Mouse (Mus musculus) spleen, postnatal 4 days (tissue): ENCODE data around the gene Chd6.

Experiments
- DNase-seq, 2 experiments: peaks; one replicate each; pipeline ENCODE4 v3.0.0; 2022; ENCODE audit warnings: low spot score in 2 of 2

The Chd6 gene

DNA sequence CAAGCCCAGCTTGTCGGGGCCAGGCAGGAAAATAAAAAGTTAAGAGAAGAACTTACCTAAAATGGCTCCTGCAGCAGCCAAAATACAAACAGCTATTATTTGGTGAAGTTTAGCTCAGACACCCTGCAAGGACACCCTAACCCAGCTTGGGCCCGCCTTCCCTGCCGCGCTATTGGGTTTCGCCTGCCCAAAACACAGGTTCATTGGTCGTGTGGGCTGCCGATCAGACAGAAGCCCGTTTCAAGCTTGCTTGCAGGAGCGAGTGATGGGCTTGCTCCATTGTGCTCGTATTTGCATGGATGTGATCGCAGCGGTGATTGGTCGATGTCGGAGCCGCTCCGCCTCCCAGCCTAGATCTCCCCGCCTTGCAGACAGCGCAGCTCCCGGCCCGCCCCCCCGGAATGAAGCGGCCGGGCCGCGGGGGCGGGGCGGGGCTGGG is at the start of gene Chd6:
Chd6 (minus strand) TSS at position 143 of the 439 bp plus-strand sequence.
- peak; percentile 96 to 97 for DNase-seq

DNA sequence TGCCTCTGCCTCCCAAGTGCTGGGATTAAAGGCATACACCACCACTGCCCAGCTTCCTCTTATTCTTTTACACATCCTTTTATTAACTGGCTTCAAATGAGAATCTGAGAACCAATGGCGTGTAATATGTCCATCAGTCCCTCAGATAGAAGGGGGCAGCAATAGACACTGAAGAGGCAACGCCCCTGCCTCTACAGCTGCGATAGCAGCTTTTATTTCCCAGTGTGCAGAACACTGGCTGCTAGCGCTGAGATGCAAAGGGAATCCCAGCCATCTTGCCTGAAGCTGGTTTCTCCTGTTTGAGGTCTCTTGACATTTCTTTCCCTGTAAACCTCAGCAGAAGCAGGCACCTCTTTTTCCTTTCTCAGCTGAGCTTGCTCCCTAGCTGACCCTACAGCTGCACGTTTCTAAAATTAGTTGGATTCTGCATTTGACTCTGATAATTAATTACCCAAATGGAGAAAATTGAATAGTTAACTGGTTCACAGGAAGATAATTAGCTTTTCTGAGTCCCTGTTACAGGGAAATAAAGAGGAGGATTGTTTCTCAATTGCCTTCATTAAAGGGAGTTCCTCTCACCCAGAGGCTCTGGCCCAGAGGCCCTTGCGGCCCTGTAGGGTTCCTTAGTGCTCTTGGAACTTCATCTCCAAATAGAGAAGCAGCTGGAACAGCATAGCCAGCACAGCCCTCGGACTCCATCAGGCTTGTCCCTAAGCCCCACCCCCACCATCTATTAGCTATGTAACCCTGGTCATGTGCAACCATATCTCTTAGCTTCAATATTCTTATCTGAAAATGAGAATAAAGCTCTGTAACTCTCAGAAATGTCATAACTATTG is 41.3 kb upstream of the Chd6 start:
- no peak for DNase-seq

DNA sequence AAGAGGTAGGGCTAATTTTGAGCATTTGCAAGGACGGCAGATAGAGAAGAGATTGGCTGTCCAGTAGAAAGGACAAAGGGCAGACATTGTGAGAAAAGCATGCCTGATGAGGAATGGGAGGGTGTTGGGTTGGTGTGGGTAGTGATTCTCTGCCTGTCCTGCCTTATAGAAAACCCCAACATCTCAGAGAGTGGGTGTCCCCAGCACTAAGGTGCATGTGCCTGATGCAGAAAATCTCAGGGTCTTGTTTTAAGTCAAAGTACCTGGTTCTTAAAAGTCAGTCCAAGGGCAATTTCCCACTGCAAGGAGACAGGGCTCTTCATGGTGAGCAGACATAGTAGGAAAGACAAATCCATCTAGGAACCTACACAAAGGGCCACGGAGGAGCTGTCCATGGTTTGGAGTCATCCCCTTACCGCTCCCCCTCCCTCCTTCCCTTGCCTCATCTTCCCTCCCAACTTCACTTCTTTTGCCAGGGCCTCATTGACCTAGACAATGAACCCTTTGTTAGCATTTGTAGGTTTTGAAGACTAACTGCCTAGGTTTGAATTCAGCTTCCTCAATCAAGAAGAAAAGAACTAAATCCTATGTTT is 39.6 kb upstream of the Chd6 start:
- DNase-seq, result no peak

DNA sequence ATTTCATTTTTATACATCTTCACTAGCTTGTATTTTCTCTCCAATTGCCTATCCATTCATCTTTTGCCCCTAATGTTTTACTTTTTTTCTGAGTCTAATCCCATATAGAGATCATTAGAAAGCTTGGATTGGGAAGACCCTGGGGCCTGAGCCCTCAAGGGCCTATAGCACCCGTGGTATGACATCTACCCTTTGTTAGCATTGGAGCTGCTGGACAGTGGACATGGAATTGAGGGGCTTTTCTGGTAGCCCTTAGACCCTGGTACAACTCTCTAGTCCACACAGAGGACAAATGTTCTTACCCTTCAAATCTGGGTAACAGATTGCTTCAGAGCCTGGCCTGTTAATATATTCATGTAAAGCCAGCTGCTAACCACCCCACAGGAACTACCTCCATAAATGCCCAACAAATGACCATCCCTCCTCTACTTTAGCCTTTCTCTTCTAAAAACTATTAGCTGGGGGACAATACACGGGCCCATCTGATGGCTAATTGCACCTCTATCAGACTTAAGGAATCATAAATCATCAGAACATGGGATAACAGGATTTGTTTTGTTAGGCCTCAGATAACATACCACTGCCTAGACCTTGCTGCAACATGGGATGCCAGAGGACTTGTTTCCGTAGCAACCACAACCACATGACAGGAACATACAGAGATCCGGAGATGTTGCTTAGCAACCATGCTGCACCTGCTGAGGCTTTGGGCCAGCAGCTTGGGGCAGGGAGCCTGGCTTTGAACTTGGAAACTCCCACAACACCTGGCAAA is 39.0 kb upstream of the Chd6 start:
- DNase-seq, result no peak

DNA sequence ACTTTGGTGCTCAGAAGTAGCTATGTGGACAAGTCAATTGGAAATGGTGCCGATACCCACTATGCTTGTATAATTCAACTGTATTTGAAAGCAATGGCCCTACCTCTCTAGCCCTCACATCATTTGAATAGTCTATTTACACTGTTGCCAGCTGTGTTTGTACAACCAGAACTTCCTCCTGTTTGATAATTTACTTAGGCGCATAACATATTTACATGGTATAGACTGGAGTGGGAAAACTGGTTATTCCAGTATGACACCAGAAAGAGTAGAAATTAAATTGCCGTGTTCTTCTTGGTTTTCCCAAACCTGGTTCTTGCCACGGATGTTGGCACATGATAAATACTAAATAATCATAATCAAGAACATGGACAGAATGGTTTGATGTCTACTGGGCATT is 35.9 kb upstream of the Chd6 start:
- DNase-seq, result no peak

DNA sequence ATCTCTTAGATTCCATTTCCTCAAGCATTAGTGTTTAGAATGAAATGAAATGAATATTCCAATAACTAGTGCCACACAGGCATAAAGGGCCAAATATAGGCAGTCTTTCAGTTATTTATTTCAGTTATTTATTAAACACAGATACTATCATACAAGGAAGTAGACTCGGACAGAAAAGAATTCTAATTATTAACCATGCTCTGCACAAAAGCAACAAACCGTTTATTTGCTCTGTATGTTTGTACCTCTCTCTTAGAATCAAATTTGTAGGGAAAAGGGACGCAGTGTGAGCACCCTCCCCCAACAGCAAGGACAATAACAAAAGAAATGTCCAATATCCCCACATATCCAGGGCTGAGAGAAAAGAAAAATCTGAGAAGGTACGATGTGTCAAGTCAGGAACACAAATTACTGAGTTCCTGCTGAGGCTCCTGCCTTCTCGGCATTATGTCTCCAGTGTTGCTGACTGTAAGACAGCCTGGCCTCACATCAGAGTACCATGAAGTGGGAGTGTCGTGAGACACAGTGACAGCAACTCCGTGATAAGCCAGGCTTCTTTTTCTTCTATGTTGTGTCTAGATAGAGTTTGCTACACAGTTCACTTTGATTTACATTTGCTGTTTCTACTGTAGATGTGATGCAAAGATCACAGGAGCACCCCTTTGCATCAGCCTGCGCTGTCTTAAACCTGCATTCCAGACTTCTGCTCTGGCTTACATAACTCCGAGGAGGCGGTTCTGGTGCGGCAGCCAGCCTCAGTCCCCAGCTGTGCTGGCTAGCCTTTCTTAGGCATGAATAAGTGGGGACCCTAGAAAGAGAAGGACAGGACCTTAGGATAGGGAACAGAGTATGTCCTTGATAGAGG is 30.0 kb upstream of the Chd6 start:
- no peak for DNase-seq

DNA sequence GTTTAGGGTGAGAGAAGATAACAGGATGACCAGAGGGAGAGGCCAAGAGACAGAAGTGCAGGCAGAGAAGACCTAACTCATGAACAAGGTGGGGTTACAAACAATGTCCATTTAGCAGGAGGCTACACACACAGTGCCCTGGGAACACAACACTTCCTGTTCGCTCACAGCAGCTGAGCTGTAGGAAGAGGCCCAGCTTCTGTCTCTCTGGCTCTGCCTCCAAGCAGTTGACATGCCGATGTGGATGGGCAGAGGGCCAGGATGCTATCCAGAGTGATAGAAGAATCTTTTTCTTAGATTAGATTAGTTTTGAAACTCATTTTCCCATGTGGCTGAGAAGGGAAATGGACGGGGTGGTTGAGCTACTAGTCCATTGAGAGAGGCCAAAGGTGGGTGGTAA is 28.1 kb upstream of the Chd6 start:
- DNase-seq, result no peak

DNA sequence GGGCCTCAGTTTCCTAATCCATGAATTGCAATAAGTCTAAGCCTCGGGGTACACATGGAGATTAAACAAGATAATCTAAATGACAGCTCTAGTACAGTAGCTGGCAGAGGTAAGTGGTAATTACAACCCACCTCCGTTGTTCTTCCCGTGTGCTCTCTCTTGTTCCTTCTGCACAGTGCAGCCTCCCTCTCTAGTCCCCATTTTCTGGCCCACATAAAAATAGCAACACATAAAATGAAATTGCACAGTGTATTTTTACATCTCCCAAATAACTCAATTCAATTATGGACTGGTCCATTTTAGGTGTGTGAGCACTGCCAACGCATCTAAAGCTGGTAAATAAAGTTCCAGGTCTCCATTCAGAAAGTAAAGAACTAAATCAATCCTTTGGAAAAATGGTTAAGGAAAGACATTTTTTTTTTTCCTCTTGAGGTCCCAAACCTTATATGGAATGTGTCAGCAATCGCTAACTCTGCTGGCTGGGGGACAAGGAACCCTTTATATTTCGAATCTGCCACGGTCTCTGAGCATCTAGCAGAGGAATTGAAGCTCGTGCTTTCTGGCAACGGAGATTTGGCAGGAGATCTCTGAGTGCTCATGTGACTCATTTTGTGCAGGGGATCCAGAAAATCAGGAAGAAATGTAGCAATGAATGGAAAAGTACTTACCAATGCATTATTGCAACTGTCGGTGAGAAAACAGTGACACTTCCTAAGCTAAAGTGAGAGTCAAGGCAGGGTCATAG is 19.7 kb upstream of the Chd6 start:
- no peak for DNase-seq

DNA sequence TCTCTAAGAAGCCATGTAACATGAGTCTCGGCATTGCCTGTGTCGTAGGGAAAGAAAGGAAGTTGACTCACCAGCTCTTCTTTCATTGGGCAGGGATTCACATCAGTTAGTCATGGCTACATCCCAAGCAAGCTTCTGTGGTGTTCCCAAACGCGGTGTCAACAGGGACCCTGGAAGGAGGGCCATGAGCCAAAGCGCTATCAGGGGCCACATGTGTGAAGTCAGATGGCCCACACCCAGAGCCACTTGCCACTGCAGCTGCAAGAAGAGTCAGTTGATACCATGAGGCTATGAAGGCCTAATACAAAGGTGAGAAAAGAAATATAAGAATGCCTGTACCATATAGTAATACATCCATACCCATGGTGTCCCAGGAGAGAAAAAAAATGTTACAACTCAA is 3.1 kb upstream of the Chd6 start:
- no peak for DNase-seq

DNA sequence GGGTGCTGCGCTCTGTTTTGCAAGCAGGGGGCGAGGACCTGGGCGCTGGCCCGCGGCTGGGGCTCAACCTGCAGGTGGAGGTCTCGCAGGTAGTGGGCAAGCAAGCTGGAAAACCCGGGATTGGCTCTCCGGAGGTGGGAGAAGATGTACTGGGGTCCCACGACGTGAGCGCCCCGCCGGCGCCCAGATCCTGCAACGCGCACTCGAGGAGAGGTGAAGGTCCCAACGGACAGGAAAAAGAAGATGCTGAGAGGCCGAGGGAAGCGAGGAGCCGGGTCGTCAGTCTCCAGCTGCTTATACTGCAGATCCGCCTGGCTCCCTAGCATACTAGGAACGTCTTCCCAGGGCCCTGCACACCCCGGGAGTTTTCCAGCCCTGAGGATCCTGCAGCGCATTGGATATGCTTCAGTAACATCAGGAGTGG is 535 bp upstream of the Chd6 start:
- no peak for DNase-seq

DNA sequence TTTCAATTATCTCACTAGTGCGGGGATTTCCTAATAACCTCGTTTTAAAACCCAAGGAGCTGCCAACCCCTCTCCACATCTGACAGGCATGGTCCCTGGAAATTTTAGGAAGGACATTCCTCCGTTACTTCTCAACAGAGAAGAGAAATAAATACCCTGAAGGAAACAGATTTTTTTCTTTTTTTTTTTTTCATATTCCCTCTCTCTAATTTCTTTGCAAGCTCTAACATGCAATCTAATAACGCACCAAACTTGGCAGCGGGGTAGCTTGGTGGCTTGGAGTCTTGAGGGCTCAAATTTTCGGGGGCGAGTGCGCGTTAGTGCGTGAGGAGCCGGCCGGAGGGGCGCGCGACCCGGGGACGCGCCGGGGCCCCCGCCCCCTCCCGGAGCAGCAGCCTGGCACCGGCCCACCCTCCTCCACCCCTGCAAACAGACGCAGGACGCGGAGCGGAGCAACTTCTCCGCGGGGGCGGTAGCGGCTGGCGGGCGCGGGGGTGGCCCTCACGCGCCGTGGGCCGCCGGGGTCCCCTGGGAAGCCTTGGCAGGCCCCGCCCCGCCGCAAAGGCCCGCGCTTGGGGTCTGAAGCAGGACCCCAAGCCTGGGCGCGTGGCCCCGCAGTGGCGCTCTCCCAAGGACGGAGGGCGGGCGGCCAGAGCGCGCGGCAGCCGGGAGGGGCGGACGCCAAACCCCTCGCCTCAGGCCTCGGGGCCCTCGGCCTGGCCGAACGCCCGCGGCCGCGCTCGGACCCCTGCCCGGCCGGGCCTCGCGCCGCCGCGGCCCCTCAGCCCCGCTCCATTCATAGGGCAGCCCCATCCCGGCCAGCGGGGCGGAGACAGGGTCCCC is 569 bp downstream of the Chd6 start:
- peak; percentile 55 to 82 for DNase-seq

DNA sequence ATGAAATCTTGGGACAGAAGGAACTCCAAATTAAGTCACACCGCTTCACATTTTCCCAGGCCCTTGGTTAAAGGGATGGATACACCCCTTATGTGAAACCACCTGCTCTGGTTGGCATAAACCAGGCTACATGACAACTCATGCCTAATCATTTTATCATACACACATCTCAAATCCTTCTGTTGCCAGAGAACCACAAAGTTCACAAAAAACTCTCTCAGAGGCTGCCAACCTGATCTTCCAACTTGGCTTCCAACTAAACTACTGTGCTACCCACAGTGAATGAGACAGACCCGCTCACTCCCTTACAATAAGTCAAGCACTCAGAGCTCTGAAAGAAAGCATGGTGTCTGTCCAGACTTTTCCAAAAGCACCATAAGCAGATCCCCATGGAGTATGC is 1.6 kb downstream of the Chd6 start:
- no peak for DNase-seq

DNA sequence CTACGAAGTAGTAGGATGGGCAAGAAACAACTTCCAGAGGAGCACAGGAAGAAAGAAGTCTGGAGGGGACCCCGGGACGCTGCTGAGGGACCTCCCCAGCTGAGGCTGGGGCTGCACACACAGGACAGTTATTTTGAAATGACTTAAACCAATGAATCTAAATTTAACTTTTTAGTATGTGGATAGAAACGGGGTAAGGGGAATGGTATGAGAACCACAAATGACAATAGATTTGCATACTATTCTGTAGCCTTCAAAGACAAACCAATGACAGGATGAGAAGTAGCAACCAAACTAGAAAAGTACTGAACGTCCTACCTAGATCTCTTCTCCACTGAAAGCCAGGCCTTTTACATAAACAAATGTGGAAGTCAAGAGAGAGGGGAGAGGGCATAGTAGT is 5.1 kb downstream of the Chd6 start:
- DNase-seq, result no peak

DNA sequence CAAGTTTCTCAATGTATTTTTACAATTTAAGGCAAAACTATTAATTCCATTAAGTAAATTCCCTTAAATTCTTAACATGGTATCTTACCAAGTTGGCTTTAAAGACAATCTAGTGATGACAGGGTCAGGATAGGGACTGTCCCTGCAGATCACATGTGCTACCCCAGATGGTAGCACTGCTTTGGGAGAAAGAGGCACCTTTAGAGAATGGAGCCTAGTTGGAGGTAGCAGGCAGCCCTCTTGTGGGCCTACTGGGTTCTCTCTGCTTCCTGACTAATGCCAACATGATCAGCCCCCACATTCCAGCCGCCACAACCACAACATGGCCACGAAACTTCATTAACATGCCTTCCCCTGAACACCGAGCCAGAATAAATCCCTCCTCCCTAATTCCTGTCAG is 6.8 kb downstream of the Chd6 start:
- DNase-seq, result no peak

DNA sequence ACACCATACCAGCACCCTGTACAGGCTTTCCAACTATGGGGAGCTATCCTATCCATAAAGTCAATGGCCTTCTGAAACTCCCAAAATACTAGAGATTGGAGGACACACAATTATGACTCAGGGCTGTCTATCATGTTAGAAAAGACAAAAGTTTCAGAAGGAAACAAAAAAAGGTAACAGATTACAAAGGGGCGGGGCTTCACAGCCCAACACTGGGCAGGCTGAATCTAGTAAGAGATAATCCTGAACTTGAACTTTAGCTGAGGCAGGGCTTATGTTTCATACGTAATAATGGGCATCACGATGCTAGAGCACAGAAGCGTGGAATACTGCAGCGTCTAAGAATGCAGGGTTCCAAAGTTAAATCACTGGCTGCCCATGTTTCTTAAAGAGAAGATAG is 11.1 kb downstream of the Chd6 start:
- no peak for DNase-seq

DNA sequence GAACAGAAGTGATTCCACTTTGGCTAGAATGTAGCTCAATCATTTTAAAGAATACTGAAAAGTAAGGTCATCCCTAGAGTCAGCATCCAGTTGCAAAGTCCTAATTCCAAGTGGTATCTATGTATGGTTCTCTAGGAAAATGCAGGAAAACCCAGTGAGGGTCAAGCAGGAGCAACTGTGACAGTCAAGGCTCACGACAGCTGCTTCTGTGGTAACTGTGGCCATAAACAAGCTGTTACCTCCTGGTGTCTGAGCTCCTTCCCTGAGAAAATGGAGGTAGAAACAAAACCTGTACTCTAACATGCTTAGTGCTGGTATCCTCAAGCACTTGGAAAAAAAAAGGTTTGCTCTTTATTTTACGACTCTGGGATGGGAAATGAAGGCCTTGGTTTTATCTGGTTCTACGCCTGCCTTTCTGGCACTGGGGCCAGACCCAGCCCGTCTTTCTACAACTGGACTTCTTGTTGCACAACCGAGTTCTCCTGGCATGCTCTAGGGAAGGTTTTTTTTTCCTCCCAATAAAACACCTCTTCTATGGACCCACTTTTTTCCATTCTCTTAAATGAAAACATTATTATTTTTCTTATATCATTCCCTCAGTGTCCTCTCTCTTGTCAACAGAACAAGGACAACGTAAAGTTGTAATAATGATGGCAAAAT is 18.0 kb downstream of the Chd6 start:
- no peak for DNase-seq

DNA sequence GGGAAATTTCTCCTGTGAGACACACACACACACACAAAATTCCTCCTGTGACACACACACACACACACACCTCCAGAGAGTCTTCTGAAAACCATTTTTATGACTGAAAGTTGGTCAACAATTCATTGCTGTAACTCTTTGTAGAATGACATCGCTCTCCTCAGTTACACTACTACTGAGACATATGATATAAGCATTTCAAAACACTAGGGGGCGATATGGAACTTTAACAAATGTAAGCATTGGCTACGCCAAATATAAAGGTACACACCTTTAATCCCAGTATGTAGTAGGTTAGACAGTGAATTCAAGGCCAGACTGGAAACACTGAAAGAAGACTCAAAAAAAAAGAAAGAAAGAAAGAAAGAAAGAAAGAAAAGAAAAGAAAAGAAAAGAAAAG is 18.7 kb downstream of the Chd6 start:
- DNase-seq, result no peak

DNA sequence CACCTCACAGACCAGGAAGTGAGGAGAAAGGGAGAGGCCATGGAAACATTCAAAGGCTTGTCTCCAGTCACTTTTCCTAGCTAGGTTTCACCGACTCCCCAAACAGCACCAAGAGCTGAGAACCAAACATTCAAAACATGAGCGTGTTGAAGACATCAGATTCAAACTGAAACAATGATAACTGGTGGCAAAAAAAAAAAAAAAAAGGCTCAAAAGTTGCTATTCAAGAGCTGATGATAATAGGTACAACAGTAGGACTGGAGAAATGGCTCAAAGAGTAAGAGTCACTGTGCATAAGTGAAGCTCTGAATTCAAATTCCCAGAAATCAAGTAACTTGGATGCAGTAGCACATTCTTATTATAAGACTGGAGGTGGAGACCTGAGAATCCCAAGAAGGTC is 30.3 kb downstream of the Chd6 start:
- no peak for DNase-seq

DNA sequence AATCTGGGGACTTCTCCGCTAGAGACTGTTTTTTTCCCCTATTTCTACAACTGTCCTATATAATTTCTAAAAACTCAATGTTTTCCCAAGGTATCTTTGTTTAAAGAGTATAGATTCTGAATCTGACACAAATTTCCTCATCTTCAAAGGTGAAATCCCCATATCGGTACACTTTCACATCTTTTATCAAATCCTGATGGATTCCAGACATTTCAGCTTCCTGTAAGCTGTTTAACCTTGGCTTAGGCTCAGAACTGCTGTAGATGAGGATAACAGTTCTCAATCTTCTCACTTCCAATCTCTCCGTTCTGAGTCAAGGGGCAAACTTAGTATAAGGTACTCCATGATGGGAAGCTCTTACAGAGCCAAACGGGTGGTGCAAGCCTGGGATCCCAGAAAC is 32.6 kb downstream of the Chd6 start:
- no peak for DNase-seq

DNA sequence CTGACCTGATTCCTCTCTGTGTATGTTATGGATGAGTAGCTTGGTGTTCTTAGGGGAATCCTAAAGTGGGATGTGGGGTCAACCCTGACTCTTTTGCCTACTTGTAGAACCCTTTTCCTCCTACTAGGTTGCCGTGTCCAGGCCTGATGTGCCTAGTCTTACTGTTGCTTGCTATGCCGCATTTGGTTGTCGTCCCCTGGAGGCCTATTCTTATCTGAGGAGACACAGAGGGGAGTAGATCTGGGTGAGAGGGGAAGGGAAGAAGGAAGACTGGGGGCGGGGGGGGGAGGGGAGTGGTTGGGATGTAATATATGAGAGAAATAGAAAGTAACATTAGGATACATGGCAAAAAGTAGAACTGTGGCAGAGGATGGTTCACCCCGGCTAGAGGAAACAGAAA is 33.3 kb downstream of the Chd6 start:
- DNase-seq, result no peak
